Mouse (Mus musculus) liver, adult 2 months (tissue): ENCODE results near the gene Tmem100. TPM values are rescaled to one million over a fixed set of nuclear protein-coding genes. Genes with fewer than 3 reads are reported as not detected.

Experiments
- DNase-seq: peaks from one replicate; pipeline ENCODE4 v3.0.0-alpha.2; 2011; ENCODE audit warnings: low read depth, low spot score; ENCODE audit errors: extremely low read depth
- H3K27ac ChIP-seq: fragments of 200-500 bp; replicated peaks from 2 replicates; pipeline ENCODE4 v1.5.1; 2012; ENCODE audit warnings: low read depth, mild to moderate bottlenecking, control low read depth, inconsistent platforms, low read length; ENCODE audit not compliant: insufficient read depth
- H3K27me3 ChIP-seq: fragments of 200-500 bp; 2 replicates; pipeline ENCODE4 v1.6.1; 2012; ENCODE audit warnings: mild to moderate bottlenecking, moderate library complexity, low read length, inconsistent platforms; ENCODE audit not compliant: control insufficient read depth, insufficient read depth
- H3K36me3 ChIP-seq: fragments of 200-500 bp; 2 replicates; pipeline ENCODE4 v1.6.1; 2012; ENCODE audit warnings: low read length, inconsistent platforms; ENCODE audit not compliant: control insufficient read depth, insufficient read depth
- H3K4me1 ChIP-seq: fragments of 200-500 bp; 2 replicates; pipeline ENCODE4 v1.6.1; 2011; ENCODE audit warnings: low read length; ENCODE audit not compliant: control insufficient read depth, insufficient read depth
- H3K4me3 ChIP-seq: fragments of 200-500 bp; 2 replicates; pipeline ENCODE4 v1.5.1; 2011; ENCODE audit warnings: low read depth, mild to moderate bottlenecking, control low read depth, low read length, moderate library complexity; ENCODE audit not compliant: insufficient read depth
- H3K79me2 ChIP-seq: fragments of 200-500 bp; 2 replicates; pipeline ENCODE4 v1.6.1; 2012; ENCODE audit warnings: inconsistent platforms, mild to moderate bottlenecking, low read length, moderate library complexity; ENCODE audit not compliant: control insufficient read depth, insufficient read depth
- H3K9ac ChIP-seq: fragments of 200-500 bp; 2 replicates; pipeline ENCODE4 v1.6.1; 2012; ENCODE audit warnings: low read depth, mild to moderate bottlenecking, control low read depth, inconsistent platforms, low read length
- CTCF ChIP-seq: fragments of 200-500 bp; IDR thresholded peaks from 2 replicates; pipeline ENCODE4 v1.5.1; 2011; ENCODE audit warnings: low read depth, low read length, control low read depth
- POLR2A ChIP-seq: fragments of 200-500 bp; IDR thresholded peaks from 2 replicates; pipeline ENCODE4 v1.6.1; 2011; ENCODE audit warnings: low read length, control low read depth; ENCODE audit not compliant: insufficient read depth; ENCODE audit errors: extremely low read depth
- WGBS: fragments of 180-500 bp; shearing (Covaris S2); methylation state at CpG from one replicate; pipeline ENCODE4 v1.1.7; 2018; 5-methylcytosine and 5-hydroxymethylcytosine counted together
- polyA plus RNA-seq: library from polyadenylated mRNA; depleted of rRNA; stranded (reverse); fragments of >200 nt; gene quantifications from 2 replicates; pipeline ENCODE4 v1.2.3, GENCODE M21; 2012; rRNA removed
- total RNA-seq: library from RNA; depleted of rRNA; stranded (reverse); fragments of >200 nt; gene quantifications from 2 replicates; pipeline ENCODE4 v1.2.3, GENCODE M21; 2014; rRNA removed

Gene Tmem100
- total RNA-seq (0.07 and 0.09 TPM in 2 replicates), polyA plus RNA-seq (0.05 TPM in 1 of 2 replicates, not detected in the other)

DNA sequence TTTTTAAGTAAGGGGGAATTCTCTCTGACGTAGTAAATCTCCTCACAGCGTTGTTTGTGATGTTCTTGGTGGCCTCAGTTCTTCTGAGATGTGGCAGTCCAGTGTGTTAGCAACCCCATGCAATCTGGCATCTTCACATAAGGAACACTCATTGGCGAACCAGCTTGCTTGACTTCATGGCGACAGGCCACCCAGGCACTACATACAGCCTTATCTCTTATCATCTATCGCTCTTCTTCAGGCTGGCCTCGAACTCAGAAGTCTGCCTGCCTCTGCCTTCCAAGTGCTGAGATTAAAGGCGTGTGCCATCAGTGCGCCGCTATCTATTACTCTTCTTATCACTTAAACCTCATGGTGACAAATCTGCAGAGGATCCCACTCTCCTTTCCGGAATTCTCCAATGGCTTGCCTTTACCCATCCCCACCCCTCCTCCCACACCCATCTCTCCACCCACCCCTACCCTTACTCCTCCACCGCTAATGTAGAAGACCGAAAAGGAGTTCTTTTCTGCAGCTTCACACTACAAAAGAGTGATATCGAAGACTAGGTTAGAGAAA lies at the start of gene Tmem100:
Gene Tmem100, plus strand, starts transcription at position 508 of the 558 bp plus-strand sequence.
- Histone ChIP-seq H3K79me2 (no peaks in the 10 kb centered on the region), H3K36me3 (no peaks in the 10 kb centered on the region), H3K27ac (no peak within 1 kb of the TSS), H3K27me3 (peaks cover 11% of the 10 kb centered on the region), H3K9ac (no peak within 1 kb of the TSS), H3K4me3 (peak within 1 kb of the TSS; percentile 18), H3K4me1 (peaks cover 6% of the 10 kb centered on the region)
- no peak for DNase-seq
- WGBS: 50% methylated on average over 13 of the region's 13 CpGs
- no peak for TF ChIP-seq CTCF
- TF ChIP-seq POLR2A: no peak

GRCm38 (mm10) chr11:89982918-89983317 lies 47.2 kb upstream of the Tmem100 start:
- WGBS: 72% methylated on average over 2 of the region's 2 CpGs
- H3K27ac ChIP-seq: no peak overlapping the region
- peaks cover 3% of the 10 kb centered on the region; the same call in 1 of the 2 replicates for H3K4me1 ChIP-seq
- peaks cover 9% of the 10 kb centered on the region for H3K36me3 ChIP-seq
- no peak for TF ChIP-seq POLR2A
- no peak for TF ChIP-seq CTCF
- no peak for DNase-seq
- no peaks in the 10 kb centered on the region for H3K79me2 ChIP-seq
- H3K9ac ChIP-seq: no peak overlapping the region
- H3K4me3 ChIP-seq: no peak overlapping the region
- H3K27me3 ChIP-seq: no peaks in the 10 kb centered on the region

DNA sequence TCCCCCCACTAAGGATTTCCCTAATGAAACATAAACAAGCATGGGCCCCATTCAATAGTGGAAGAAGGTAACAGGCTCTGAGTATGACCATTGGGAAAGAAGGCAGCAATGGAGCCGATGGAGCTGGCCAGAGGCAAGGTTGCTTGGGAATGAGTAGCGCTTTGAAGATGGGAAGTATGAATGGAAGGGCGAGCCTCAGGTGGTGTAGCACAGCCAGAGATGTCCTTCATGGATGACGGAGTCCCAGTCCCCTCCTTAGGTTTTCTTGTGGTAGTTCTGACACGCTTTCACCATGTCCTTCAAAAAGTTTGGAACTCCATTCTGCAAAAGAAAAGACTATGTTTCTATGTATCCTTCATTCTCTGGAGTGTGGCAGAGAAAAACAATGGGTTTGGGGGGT lies 45.7 kb upstream of the Tmem100 start:
- whole genome bisulfite sequencing: 97% methylated on average over 5 of the region's 5 CpGs
- DNase-seq: no peak
- TF ChIP-seq CTCF (no peak), POLR2A (no peak)

DNA sequence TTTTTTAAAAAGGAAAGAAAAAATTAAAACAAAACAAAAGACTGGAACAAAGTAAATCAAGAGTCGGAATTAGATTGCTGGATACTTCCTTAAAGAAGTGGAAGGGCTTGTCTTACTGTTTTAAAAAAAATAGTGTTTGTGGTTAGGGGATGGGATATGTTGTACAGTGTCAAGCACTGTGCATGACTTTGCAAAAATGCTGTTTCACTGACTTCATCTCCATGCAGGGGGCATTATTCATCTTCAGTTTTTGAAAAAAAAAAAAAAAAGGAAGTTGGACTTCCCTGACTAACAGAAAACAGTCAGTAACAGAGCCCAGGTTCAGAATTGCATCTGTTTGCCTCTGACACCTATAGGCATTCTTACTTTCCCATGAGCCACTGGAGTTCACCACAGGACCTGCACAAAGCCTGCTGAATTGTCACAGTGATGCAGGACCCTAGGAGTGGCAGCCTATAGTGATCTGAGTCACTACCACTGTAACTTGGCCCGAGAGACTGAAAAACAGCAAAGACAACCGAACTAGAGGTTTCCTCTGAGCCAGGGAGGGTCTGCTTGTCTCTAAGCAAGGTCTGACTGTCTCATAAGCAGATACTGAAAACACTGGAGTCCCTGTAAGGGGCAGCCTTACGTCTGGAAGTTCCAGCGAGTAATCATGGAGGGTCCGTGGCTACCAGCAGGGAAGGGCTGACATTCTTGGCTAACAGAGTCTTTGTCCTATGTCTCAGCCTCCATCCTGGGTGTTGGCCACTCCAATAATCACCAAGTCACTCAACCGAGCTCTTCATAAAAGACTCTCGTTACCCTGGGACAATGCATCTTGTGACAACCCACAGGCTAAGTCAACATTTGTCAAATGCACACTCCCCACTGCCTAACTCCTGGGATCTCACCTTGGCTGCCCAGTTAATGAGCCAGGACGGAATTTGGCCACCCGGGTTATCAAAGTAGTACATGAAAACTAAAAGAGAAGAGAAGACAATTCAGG lies 44.7 kb upstream of the Tmem100 start:
- no peak overlapping the region for H3K4me3 ChIP-seq
- H3K36me3 ChIP-seq: peaks cover 11% of the 10 kb centered on the region
- no peak for TF ChIP-seq POLR2A
- no peak for TF ChIP-seq CTCF
- H3K4me1 ChIP-seq: peaks cover 3% of the 10 kb centered on the region
- H3K79me2 ChIP-seq: no peaks in the 10 kb centered on the region
- WGBS: 89% methylated on average over 10 of the region's 10 CpGs
- DNase-seq: no peak
- H3K27me3 ChIP-seq: no peaks in the 10 kb centered on the region
- H3K9ac ChIP-seq: no peak overlapping the region
- no peak overlapping the region for H3K27ac ChIP-seq

More for the DNA sequence above, 45.7 kb upstream of the Tmem100 start:
- Histone ChIP-seq H3K4me3 (no peak overlapping the region), H3K36me3 (peaks cover 11% of the 10 kb centered on the region), H3K27me3 (no peaks in the 10 kb centered on the region), H3K79me2 (no peaks in the 10 kb centered on the region), H3K9ac (no peak overlapping the region), H3K4me1 (peaks cover 3% of the 10 kb centered on the region), H3K27ac (no peak overlapping the region)

DNA sequence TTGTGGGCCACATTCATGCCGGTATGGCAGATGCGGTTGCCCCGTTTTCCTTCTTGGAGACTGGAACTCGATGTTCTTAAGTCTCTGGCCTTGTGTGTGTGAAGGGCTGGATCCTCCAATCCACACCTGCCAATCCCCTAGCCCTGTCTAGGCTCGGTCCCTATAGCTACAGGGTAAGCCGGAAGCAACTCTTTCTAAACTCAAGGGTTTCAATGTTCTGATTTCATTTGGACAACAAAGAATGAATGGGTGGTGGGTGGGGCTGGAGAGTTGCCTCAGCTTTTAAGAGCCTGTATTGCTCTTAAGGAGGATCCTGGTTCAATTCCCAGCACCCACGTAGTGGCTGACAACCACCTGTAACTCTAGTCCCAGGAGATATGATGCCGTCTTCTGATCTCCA lies 43.6 kb upstream of the Tmem100 start:
- H3K79me2 ChIP-seq: no peaks in the 10 kb centered on the region
- no peak overlapping the region for H3K27ac ChIP-seq
- TF ChIP-seq POLR2A (no peak), CTCF (no peak)
- peaks cover 11% of the 10 kb centered on the region for H3K4me1 ChIP-seq
- H3K9ac ChIP-seq: no peak overlapping the region
- 93% methylated on average over 8 of the region's 8 CpGs for WGBS
- H3K27me3 ChIP-seq: no peaks in the 10 kb centered on the region
- DNase-seq: no peak
- H3K36me3 ChIP-seq: peaks cover 11% of the 10 kb centered on the region
- no peak overlapping the region for H3K4me3 ChIP-seq
